Comparison of ENCODE assay signal across 31 mouse cellular contexts in genomic region chr10:107982082-107982481, GRCm38 (mm10).
"Had no signal": no experiment of that assay in that cellular context is flagged by ENCODE, and none has a peak within 500 bp of the region (broad histone marks: within the 10 kb centered on the region; RNA-seq: fewer than 3 reads in every experiment).

No protein-coding gene starts in this region.

- H3K36me3 ChIP-seq: heart, embryonic 10.5 days; heart, embryonic 12.5 days; heart, embryonic 13.5 days; heart, embryonic 15.5 days; hindbrain, embryonic 10.5 days; hindbrain, embryonic 12.5 days; hindbrain, embryonic 13.5 days; hindbrain, embryonic 15.5 days; intestine, embryonic 15.5 days; kidney, embryonic 15.5 days had no signal

- H3K4me1 ChIP-seq: heart, embryonic 10.5 days; heart, embryonic 12.5 days; heart, embryonic 13.5 days; heart, embryonic 15.5 days; hindbrain, embryonic 10.5 days; hindbrain, embryonic 12.5 days; hindbrain, embryonic 13.5 days; hindbrain, embryonic 15.5 days; intestine, embryonic 15.5 days; kidney, embryonic 15.5 days had no signal

- H3K9ac ChIP-seq: heart, embryonic 12.5 days; heart, embryonic 13.5 days; heart, embryonic 15.5 days; hindbrain, embryonic 12.5 days; hindbrain, embryonic 13.5 days; hindbrain, embryonic 14.5 days; hindbrain, embryonic 15.5 days; intestine, embryonic 15.5 days; kidney, embryonic 15.5 days had no signal

- H3K27me3 ChIP-seq: heart, embryonic 12.5 days; heart, embryonic 13.5 days; heart, embryonic 15.5 days; hindbrain, embryonic 12.5 days; hindbrain, embryonic 13.5 days; hindbrain, embryonic 15.5 days; intestine, embryonic 15.5 days; kidney, embryonic 15.5 days had no signal

- H3K4me3 ChIP-seq: heart, embryonic 10.5 days; heart, embryonic 12.5 days; heart, embryonic 13.5 days; heart, embryonic 15.5 days; hindbrain, embryonic 10.5 days; hindbrain, embryonic 12.5 days; hindbrain, embryonic 13.5 days; hindbrain, embryonic 15.5 days; intestine, embryonic 15.5 days; kidney, embryonic 15.5 days; layer of hippocampus, adult 2 months had no signal

- H3K9me3 ChIP-seq: heart, embryonic 10.5 days; heart, embryonic 12.5 days; heart, embryonic 13.5 days; heart, embryonic 15.5 days; hindbrain, embryonic 10.5 days; hindbrain, embryonic 12.5 days; hindbrain, embryonic 13.5 days; hindbrain, embryonic 15.5 days; intestine, embryonic 15.5 days; kidney, embryonic 15.5 days had no signal

- DNase-seq: heart, postnatal 10 days; heart, postnatal 14 days; heart, postnatal 36 days; heart, postnatal 4 days; kidney, adult 11 months; kidney, adult 18-20 months; kidney, adult 2 months; kidney, adult 8-10 months; kidney, adult 9 months; kidney, postnatal 10 days; kidney, postnatal 14 days; kidney, postnatal 25 days; kidney, postnatal 36 days; kidney, postnatal 4 days; layer of hippocampus, adult 9-11 months; layer of hippocampus, postnatal 36 days had no signal

- H3K4me2 ChIP-seq: heart, embryonic 11.5 days; heart, embryonic 12.5 days; heart, embryonic 13.5 days; heart, embryonic 15.5 days; hindbrain, embryonic 12.5 days; hindbrain, embryonic 13.5 days; hindbrain, embryonic 14.5 days; hindbrain, embryonic 15.5 days; intestine, embryonic 15.5 days; kidney, embryonic 15.5 days had no signal

- H3K27ac ChIP-seq: heart, embryonic 10.5 days; heart, embryonic 13.5 days; heart, embryonic 15.5 days; hindbrain, embryonic 10.5 days; hindbrain, embryonic 12.5 days; hindbrain, embryonic 13.5 days; hindbrain, embryonic 14.5 days; hindbrain, embryonic 15.5 days; hindbrain, postnatal 0 days; intestine, embryonic 15.5 days; kidney, embryonic 15.5 days; kidney, postnatal 0 days; layer of hippocampus, adult 2 months had no signal
